Mouse (Mus musculus) ovary, postnatal 36 days (tissue): ENCODE data around the gene Arl6ip4.

Source experiments
- DNase-seq: peaks from one replicate; pipeline ENCODE4 v3.0.0; 2022; ENCODE audit warnings: low spot score, mixed read lengths

Arl6ip4 gene

GRCm38 (mm10) chr5:124093852-124094604 lies 21.9 kb upstream of the Arl6ip4 start:
- DNase-seq = no peak

- peak; percentile 20 for DNase-seq
Observed at GRCm38 (mm10) chr5:124095077-124095581, 20.8 kb upstream of the Arl6ip4 start.

- DNase-seq = peak; percentile 95
Observed at GRCm38 (mm10) chr5:124095596-124096232, 20.2 kb upstream of the Arl6ip4 start, which contains the start of gene Abcb9. Gene Abcb9, minus strand, starts transcription at chr5:124095798.

- no peak for DNase-seq
Observed at GRCm38 (mm10) chr5:124098923-124099322, 17.0 kb upstream of the Arl6ip4 start.

- DNase-seq = no peak
Observed at GRCm38 (mm10) chr5:124100128-124101044, 15.5 kb upstream of the Arl6ip4 start.

GRCm38 (mm10) chr5:124102326-124102725 lies 13.6 kb upstream of the Arl6ip4 start:
- no peak for DNase-seq

- DNase-seq = no peak
Observed at GRCm38 (mm10) chr5:124103020-124103419, 12.9 kb upstream of the Arl6ip4 start.

GRCm38 (mm10) chr5:124103552-124103951 lies 12.3 kb upstream of the Arl6ip4 start:
- no peak for DNase-seq

- DNase-seq = no peak
Observed at GRCm38 (mm10) chr5:124111077-124111741, 4.7 kb upstream of the Arl6ip4 start.

- peak; percentile 93 for DNase-seq
Observed at GRCm38 (mm10) chr5:124111742-124112497, 4.0 kb upstream of the Arl6ip4 start, which contains the start of gene Ogfod2. Gene Ogfod2, plus strand, starts transcription at chr5:124112297.

GRCm38 (mm10) chr5:124112531-124112930 lies 3.4 kb upstream of the Arl6ip4 start:
- peak; percentile 55 for DNase-seq

GRCm38 (mm10) chr5:124113030-124113429 lies 2.9 kb upstream of the Arl6ip4 start:
- DNase-seq = peak; percentile 56

- no peak for DNase-seq
Observed at GRCm38 (mm10) chr5:124114276-124115025, 1.4 kb upstream of the Arl6ip4 start.

- DNase-seq = no peak
Observed at GRCm38 (mm10) chr5:124115531-124115930, 358 bp upstream of the Arl6ip4 start.

GRCm38 (mm10) chr5:124119204-124119603 lies 3.3 kb downstream of the Arl6ip4 start:
- DNase-seq = no peak

GRCm38 (mm10) chr5:124122357-124122756 lies 6.5 kb downstream of the Arl6ip4 start:
- DNase-seq = no peak

GRCm38 (mm10) chr5:124125093-124125492 lies 9.2 kb downstream of the Arl6ip4 start:
- DNase-seq = no peak

- DNase-seq = no peak
Observed at GRCm38 (mm10) chr5:124134261-124134660, 18.4 kb downstream of the Arl6ip4 start.

- no peak for DNase-seq
Observed at GRCm38 (mm10) chr5:124138066-124138465, 22.2 kb downstream of the Arl6ip4 start.

- DNase-seq = no peak
Observed at GRCm38 (mm10) chr5:124149028-124149427, 33.1 kb downstream of the Arl6ip4 start.
